Mouse (Mus musculus) liver, embryonic 15.5 days (tissue): Measurements from ENCODE around the gene BC025920. TPM values are rescaled to one million over a fixed set of nuclear protein-coding genes. Genes with fewer than 3 reads are reported as not detected.
A peak's percentile ranks its signal among the peaks of the same experiment; 100 is the strongest.
"Not testable (repeated sequence)": the region's sequence is repeated elsewhere in the genome, so short reads cannot be mapped to it uniquely, and the experiment has no call there.

Experiments
- ATAC-seq: fragments of 200-750 bp; cut with Nextera tagmentation; 2 replicates; pipeline ENCODE4 v1.8.0; 2017; ENCODE audit warnings: moderate number of reproducible peaks, mild to moderate bottlenecking, moderate library complexity; ENCODE audit not compliant: insufficient read depth
- H3K27ac ChIP-seq: fragments of 300-500 bp; sonication (generic); replicated peaks from 2 replicates; pipeline ENCODE4 v1.5.1; 2015; ENCODE audit warnings: mild to moderate bottlenecking, inconsistent platforms
- H3K27me3 ChIP-seq: fragments of 300-500 bp; sonication (generic); 2 replicates; pipeline ENCODE4 v1.6.1; 2015; ENCODE audit warnings: mild to moderate bottlenecking, inconsistent platforms
- H3K36me3 ChIP-seq: fragments of 300-500 bp; sonication (generic); replicated peaks from 2 replicates; pipeline ENCODE4 v1.6.1; 2015; ENCODE audit warnings: moderate library complexity, mild to moderate bottlenecking, inconsistent platforms
- H3K4me1 ChIP-seq: fragments of 300-500 bp; sonication (generic); replicated peaks from 2 replicates; pipeline ENCODE4 v1.6.1; 2015; ENCODE audit warnings: inconsistent platforms
- H3K4me2 ChIP-seq: fragments of 300-500 bp; sonication (generic); 2 replicates; pipeline ENCODE4 v1.6.1; 2015; ENCODE audit warnings: moderate library complexity, mild to moderate bottlenecking, inconsistent platforms
- H3K4me3 ChIP-seq: fragments of 300-500 bp; sonication (generic); replicated peaks from 2 replicates; pipeline ENCODE4 v1.5.1; 2015; ENCODE audit warnings: mild to moderate bottlenecking, inconsistent platforms
- H3K9ac ChIP-seq: fragments of 300-500 bp; sonication (generic); 2 replicates; pipeline ENCODE4 v1.6.1; 2015; ENCODE audit warnings: moderate library complexity, mild to moderate bottlenecking, inconsistent platforms
- H3K9me3 ChIP-seq: fragments of 300-500 bp; sonication (generic); replicated peaks from 2 replicates; pipeline ENCODE4 v1.6.1; 2016; ENCODE audit warnings: inconsistent platforms
- WGBS: fragments of 180-500 bp; shearing (Covaris S2); methylation state at CpG from one replicate; pipeline ENCODE4 v1.1.7; 2015; ENCODE audit warnings: mixed read lengths; ENCODE audit not compliant: insufficient replicate concordance; 5-methylcytosine and 5-hydroxymethylcytosine counted together
- polyA plus RNA-seq: library from polyadenylated mRNA; unstranded; fragments of >200 nt; fragmentation: Nextera tagmentation; extraction: Ambion mirVana; gene quantifications from 2 replicates; pipeline ENCODE4 v1.2.1, GENCODE M21; 2015

Gene BC025920
- polyA plus RNA-seq, 1 experiment from 2014 or later, result 0.24 TPM

- ATAC-seq, result no peak
- Histone ChIP-seq H3K4me1 (peaks cover 40% of the 10 kb centered on the region), H3K27me3 (no peaks in the 10 kb centered on the region), H3K27ac (no peak overlapping the region), H3K4me2 (no peak overlapping the region), H3K9me3 (no peaks in the 10 kb centered on the region), H3K4me3 (no peak overlapping the region), H3K9ac (no peak overlapping the region), H3K36me3 (no peaks in the 10 kb centered on the region)
- WGBS, result 71% methylated on average over 4 of the region's 4 CpGs
Observed at GRCm38 (mm10) chr10:81645391-81645790, 39.3 kb downstream of the BC025920 start.

GRCm38 (mm10) chr10:81646015-81646555 is 40.0 kb downstream of the BC025920 start:
- H3K4me2 ChIP-seq, result no peak overlapping the region
- no peak for ATAC-seq
- WGBS, result 65% methylated on average over 7 of the region's 7 CpGs
- no peaks in the 10 kb centered on the region for H3K9me3 ChIP-seq
- H3K9ac ChIP-seq, result no peak overlapping the region
- H3K4me1 ChIP-seq, result peaks cover 43% of the 10 kb centered on the region
- no peak overlapping the region for H3K27ac ChIP-seq
- H3K4me3 ChIP-seq, result no peak overlapping the region
- no peaks in the 10 kb centered on the region for H3K27me3 ChIP-seq
- no peaks in the 10 kb centered on the region for H3K36me3 ChIP-seq

- not testable (repeated sequence) for H3K36me3 ChIP-seq, H3K27me3 ChIP-seq, H3K9me3 ChIP-seq
- peak within 1 kb of the TSS; percentile 67 for H3K9ac ChIP-seq
- H3K27ac ChIP-seq, result peak within 1 kb of the TSS; percentile 71
- WGBS, result 1% methylated on average over 42 of the region's 52 CpGs
- H3K4me3 ChIP-seq, result peak within 1 kb of the TSS; percentile 66
- peaks cover 25% of the 10 kb centered on the region for H3K4me1 ChIP-seq
- peak; percentile 90 for ATAC-seq
- H3K4me2 ChIP-seq, result peak within 1 kb of the TSS; percentile 76
Observed at GRCm38 (mm10) chr10:81648803-81649775, 43.0 kb downstream of the BC025920 start, which contains the start of gene Gm10778. Gm10778 (plus strand) TSS chr10:81649059.

DNA sequence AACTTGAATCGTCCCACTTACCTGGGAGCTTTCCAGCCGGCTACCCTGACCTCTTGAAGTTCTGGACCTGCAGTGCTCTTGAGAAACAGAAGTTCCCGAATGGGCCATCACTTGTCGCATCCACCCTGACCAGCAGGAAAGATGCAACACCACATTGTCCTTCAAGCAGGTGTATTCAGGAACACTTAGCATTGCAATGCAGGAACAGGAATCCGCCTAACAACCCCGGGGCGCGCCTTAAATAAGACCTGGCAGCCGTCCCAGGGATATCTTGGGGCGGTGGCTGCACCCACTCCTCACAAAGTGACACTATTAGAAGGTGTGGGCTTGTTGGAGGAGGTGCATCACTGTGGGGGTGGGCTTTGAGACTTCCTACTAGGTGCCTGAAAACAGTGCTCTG is 49.1 kb downstream of the BC025920 start:
- H3K27me3 ChIP-seq, result no peaks in the 10 kb centered on the region
- peaks cover 27% of the 10 kb centered on the region for H3K36me3 ChIP-seq
- H3K4me2 ChIP-seq, result no peak overlapping the region
- ATAC-seq, result no peak
- peaks cover 8% of the 10 kb centered on the region; the same call in 1 of the 2 replicates for H3K4me1 ChIP-seq
- no peaks in the 10 kb centered on the region; the same call in 1 of the 2 replicates for H3K9me3 ChIP-seq
- H3K9ac ChIP-seq, result no peak overlapping the region
- no peak overlapping the region for H3K4me3 ChIP-seq
- 84% methylated on average over 10 of the region's 10 CpGs for WGBS
- no peak overlapping the region for H3K27ac ChIP-seq

- no peak for ATAC-seq
- Histone ChIP-seq H3K9ac (no peak overlapping the region), H3K27ac (no peak overlapping the region), H3K36me3 (peaks cover 27% of the 10 kb centered on the region), H3K4me1 (0 out of 2 replicates have a peak, but pooled peaks cover 2% of the 10 kb centered on the region), H3K27me3 (no peaks in the 10 kb centered on the region), H3K4me3 (no peak overlapping the region), H3K4me2 (no peak overlapping the region), H3K9me3 (no peaks in the 10 kb centered on the region; the same call in 1 of the 2 replicates)
- 94% methylated on average over 2 of the region's 2 CpGs for WGBS
Observed at GRCm38 (mm10) chr10:81656174-81656573, 50.1 kb downstream of the BC025920 start.

Other genes with a start within 250 kb of the BC025920 start
- 15.0 and 16.5 TPM in 2 replicates for gene Mfsd12, start 248.8 kb upstream of the BC025920 start, polyA plus RNA-seq
- 2.3 and 2.9 TPM in 2 replicates for gene 4930404N11Rik, start 240.5 kb upstream of the BC025920 start, polyA plus RNA-seq
- 127 and 147 TPM in 2 replicates for gene Fzr1, start 227.8 kb upstream of the BC025920 start, polyA plus RNA-seq
- 50.9 and 56.2 TPM in 2 replicates for gene Dohh, start 221.8 kb upstream of the BC025920 start, polyA plus RNA-seq
- 0.75 and 0.88 TPM in 2 replicates for gene Gm48551, start 221.8 kb upstream of the BC025920 start, polyA plus RNA-seq
- 0.56 TPM in 1 of 2 replicates, not detected in the other for gene Gm48552, start 217.3 kb upstream of the BC025920 start, polyA plus RNA-seq
- gene Smim24, start 213.2 kb upstream of the BC025920 start, polyA plus RNA-seq, result 1.9 and 2.3 TPM in 2 replicates
- gene Nfic, start 150.6 kb upstream of the BC025920 start, polyA plus RNA-seq, result 9.5 and 11.5 TPM in 2 replicates
- gene Celf5, start 123.6 kb upstream of the BC025920 start, polyA plus RNA-seq, result 0.02 TPM in 1 of 2 replicates, not detected in the other
- 43.7 and 52.0 TPM in 2 replicates for gene Ncln, start 109.9 kb upstream of the BC025920 start, polyA plus RNA-seq
- gene S1pr4, start 106.1 kb upstream of the BC025920 start, polyA plus RNA-seq, result 4.1 and 5.4 TPM in 2 replicates
- gene Gna15, start 82.0 kb upstream of the BC025920 start, polyA plus RNA-seq, result 4.3 and 5.6 TPM in 2 replicates
- 20.3 and 24.6 TPM in 2 replicates for gene Gna11, start 61.1 kb upstream of the BC025920 start, polyA plus RNA-seq
- gene Aes, start 46.8 kb upstream of the BC025920 start, polyA plus RNA-seq, result 243 and 271 TPM in 2 replicates
- 2.2 and 2.6 TPM in 2 replicates for gene Tle2, start 31.7 kb upstream of the BC025920 start, polyA plus RNA-seq
- gene Tle6, start 5.2 kb upstream of the BC025920 start, polyA plus RNA-seq, result 3.5 TPM in 2 replicates
- 7.7 and 9.1 TPM in 2 replicates for gene Sirt6, start 21.5 kb downstream of the BC025920 start, polyA plus RNA-seq
- 1.8 and 2.3 TPM in 2 replicates for gene Ankrd24, start 22.3 kb downstream of the BC025920 start, polyA plus RNA-seq
- gene Gm10778, start 42.8 kb downstream of the BC025920 start, polyA plus RNA-seq, result 1.7 TPM in 2 replicates
- gene Zfp433, start 98.6 kb downstream of the BC025920 start, polyA plus RNA-seq, result 4.0 and 4.3 TPM in 2 replicates
- 0.74 and 0.86 TPM in 2 replicates for gene Gm3055, start 164.9 kb downstream of the BC025920 start, polyA plus RNA-seq
- gene Gm4767, start 205.9 kb downstream of the BC025920 start, polyA plus RNA-seq, result 0.86 TPM in 2 replicates